Mouse (Mus musculus) liver, embryonic 11.5 days (tissue): ENCODE data around the gene Selenoh. TPM values are rescaled to one million over a fixed set of nuclear protein-coding genes. Genes with fewer than 3 reads are reported as not detected.

ENCODE experiments used
- ATAC-seq: fragments of 200-750 bp; cut with Nextera tagmentation; replicated peaks from 2 replicates; pipeline ENCODE4 v1.8.0; 2017; ENCODE audit warnings: moderate number of reproducible peaks, mild to moderate bottlenecking, moderate TSS enrichment, moderate library complexity; ENCODE audit not compliant: low FRiP score
- DNase-seq: peaks from one replicate; pipeline ENCODE4 v3.0.0-alpha.2; 2017; ENCODE audit warnings: low spot score
- H3K27ac ChIP-seq: fragments of 300-500 bp; sonication (generic); 2 replicates; pipeline ENCODE4 v1.5.1; 2014; ENCODE audit warnings: mild to moderate bottlenecking, low read depth, low read length, control low read depth
- H3K27me3 ChIP-seq: fragments of 300-500 bp; sonication (generic); replicated peaks from 2 replicates; pipeline ENCODE4 v1.6.1; 2014; ENCODE audit warnings: low read length, mixed read lengths; ENCODE audit not compliant: control insufficient read depth, insufficient read depth
- H3K36me3 ChIP-seq: fragments of 300-500 bp; sonication (generic); 2 replicates; pipeline ENCODE4 v1.6.1; 2014; ENCODE audit warnings: mild to moderate bottlenecking, low read length, moderate library complexity, mixed read lengths; ENCODE audit not compliant: control insufficient read depth, insufficient read depth
- H3K4me1 ChIP-seq: fragments of 300-500 bp; sonication (generic); replicated peaks from 2 replicates; pipeline ENCODE4 v1.6.1; 2014; ENCODE audit warnings: low read length, mixed read lengths; ENCODE audit not compliant: control insufficient read depth, insufficient read depth
- H3K4me2 ChIP-seq: fragments of 300-500 bp; sonication (generic); 2 replicates; pipeline ENCODE4 v1.6.1; 2014; ENCODE audit warnings: mild to moderate bottlenecking, control low read depth, moderate library complexity
- H3K4me3 ChIP-seq: fragments of 300-500 bp; sonication (generic); 2 replicates; pipeline ENCODE4 v1.5.1; 2014; ENCODE audit warnings: low read depth, low read length, control low read depth
- H3K9ac ChIP-seq: fragments of 300-500 bp; sonication (generic); 2 replicates; pipeline ENCODE4 v1.6.1; 2014; ENCODE audit warnings: low read depth, low read length, control low read depth
- H3K9me3 ChIP-seq: fragments of 300-500 bp; sonication (generic); 2 replicates; pipeline ENCODE4 v1.6.1; 2016; ENCODE audit warnings: low read length, inconsistent platforms, mixed read lengths; ENCODE audit not compliant: control insufficient read depth
- WGBS: fragments of 180-500 bp; shearing (Covaris S2); extraction: QIAGEN DNeasy Blood & Tissue Kit; methylation state at CpG from one replicate; pipeline ENCODE4 v1.1.7; 2014; 5-methylcytosine and 5-hydroxymethylcytosine counted together
- polyA plus RNA-seq: library from polyadenylated mRNA; unstranded; fragments of >200 nt; fragmentation: Nextera tagmentation; extraction: Ambion mirVana; gene quantifications from 2 replicates; pipeline ENCODE4 v1.2.1, GENCODE M21; 2014

Gene Selenoh
- polyA plus RNA-seq, 1 experiment from 2014 or later = 264 TPM

- H3K36me3 ChIP-seq = peaks cover 3% of the 10 kb centered on the region; the same call in 1 of the 2 replicates
- H3K9ac ChIP-seq = no peak overlapping the region
- no peak overlapping the region for H3K4me2 ChIP-seq
- ATAC-seq (no peak), DNase-seq (no peak)
- H3K4me3 ChIP-seq = no peak overlapping the region
- no peak overlapping the region for H3K27ac ChIP-seq
- H3K27me3 ChIP-seq = no peaks in the 10 kb centered on the region
- H3K9me3 ChIP-seq = no peaks in the 10 kb centered on the region
- WGBS = 57% methylated on average over 3 of the region's 3 CpGs
- peaks cover 13% of the 10 kb centered on the region for H3K4me1 ChIP-seq
Measured at GRCm38 (mm10) chr2:84627036-84627435, 43.5 kb downstream of the Selenoh start.

- no peak overlapping the region for H3K27ac ChIP-seq
- H3K4me3 ChIP-seq = no peak overlapping the region
- peaks cover 13% of the 10 kb centered on the region for H3K4me1 ChIP-seq
- H3K4me2 ChIP-seq = no peak overlapping the region
- DNase-seq (no peak), ATAC-seq (no peak)
- no peak overlapping the region for H3K9ac ChIP-seq
- 78% methylated on average over 7 of the region's 7 CpGs for WGBS
- peaks cover 3% of the 10 kb centered on the region; the same call in 1 of the 2 replicates for H3K36me3 ChIP-seq
- no peaks in the 10 kb centered on the region for H3K9me3 ChIP-seq
- H3K27me3 ChIP-seq = no peaks in the 10 kb centered on the region
Measured at GRCm38 (mm10) chr2:84626366-84626975, 44.1 kb downstream of the Selenoh start.

GRCm38 (mm10) chr2:84624201-84624600 is 46.4 kb downstream of the Selenoh start:
- Histone ChIP-seq H3K36me3 (peaks cover 14% of the 10 kb centered on the region), H3K27ac (no peak overlapping the region), H3K9ac (no peak overlapping the region), H3K4me3 (no peak overlapping the region), H3K9me3 (no peaks in the 10 kb centered on the region), H3K4me2 (no peak overlapping the region), H3K27me3 (no peaks in the 10 kb centered on the region), H3K4me1 (peaks cover 13% of the 10 kb centered on the region)
- no peak for ATAC-seq
- DNase-seq = no peak
- WGBS = 88% methylated on average over 17 of the region's 17 CpGs

GRCm38 (mm10) chr2:84623428-84624119 is 47.0 kb downstream of the Selenoh start:
- Histone ChIP-seq H3K36me3 (peaks cover 14% of the 10 kb centered on the region), H3K27ac (no peak overlapping the region), H3K4me1 (peaks cover 13% of the 10 kb centered on the region), H3K27me3 (no peaks in the 10 kb centered on the region), H3K9me3 (no peaks in the 10 kb centered on the region), H3K4me2 (no peak overlapping the region), H3K9ac (no peak overlapping the region), H3K4me3 (no peak overlapping the region)
- ATAC-seq = no peak
- 61% methylated on average over 3 of the region's 3 CpGs for WGBS
- no peak for DNase-seq

GRCm38 (mm10) chr2:84622668-84623067 is 47.9 kb downstream of the Selenoh start:
- H3K4me2 ChIP-seq = no peak overlapping the region; the same call in 1 of the 2 replicates
- no peak for ATAC-seq
- H3K4me1 ChIP-seq = peaks cover 13% of the 10 kb centered on the region
- no peak overlapping the region for H3K27ac ChIP-seq
- no peak for DNase-seq
- 73% methylated on average over 2 of the region's 2 CpGs for WGBS
- H3K27me3 ChIP-seq = no peaks in the 10 kb centered on the region
- no peak overlapping the region for H3K9ac ChIP-seq
- H3K36me3 ChIP-seq = peaks cover 14% of the 10 kb centered on the region
- H3K9me3 ChIP-seq = no peaks in the 10 kb centered on the region
- H3K4me3 ChIP-seq = no peak overlapping the region

- ATAC-seq = no peak
- Histone ChIP-seq H3K4me1 (peaks cover 11% of the 10 kb centered on the region), H3K4me3 (no peak overlapping the region), H3K9ac (no peak overlapping the region), H3K27ac (no peak overlapping the region), H3K27me3 (no peaks in the 10 kb centered on the region), H3K36me3 (peaks cover 20% of the 10 kb centered on the region), H3K4me2 (no peak overlapping the region), H3K9me3 (no peaks in the 10 kb centered on the region)
- 94% methylated on average over 21 of the region's 21 CpGs for WGBS
- DNase-seq = no peak
Measured at GRCm38 (mm10) chr2:84619646-84620340, 50.8 kb downstream of the Selenoh start.

Other genes with a start within 250 kb of the Selenoh start
- gene Calcrl, start 245.4 kb downstream of the Selenoh start, polyA plus RNA-seq = 30.4 and 37.2 TPM in 2 replicates
- gene Tfpi, start 194.0 kb downstream of the Selenoh start, polyA plus RNA-seq = 40.9 and 41.9 TPM in 2 replicates
- gene Ctnnd1, start 20.0 kb downstream of the Selenoh start, polyA plus RNA-seq = 21.9 and 27.1 TPM in 2 replicates
- gene Btbd18, start 11.7 kb downstream of the Selenoh start, polyA plus RNA-seq = 0.18 and 0.22 TPM in 2 replicates
- not detected in 2 replicates for gene Gm28635, start 7.3 kb upstream of the Selenoh start, polyA plus RNA-seq
- 43.4 and 44.9 TPM in 2 replicates for gene Med19, start 7.6 kb upstream of the Selenoh start, polyA plus RNA-seq
- 115 and 125 TPM in 2 replicates for gene Tmx2, start 8.4 kb upstream of the Selenoh start, polyA plus RNA-seq
- 26.5 and 28.8 TPM in 2 replicates for gene Zdhhc5, start 44.4 kb upstream of the Selenoh start, polyA plus RNA-seq
- 59.3 and 63.4 TPM in 2 replicates for gene Clp1, start 56.6 kb upstream of the Selenoh start, polyA plus RNA-seq
- 11.4 and 14.2 TPM in 2 replicates for gene Ypel4, start 63.3 kb upstream of the Selenoh start, polyA plus RNA-seq
- 2.9 and 3.3 TPM in 2 replicates for gene Gm19426, start 72.9 kb upstream of the Selenoh start, polyA plus RNA-seq
- 38.4 and 43.2 TPM in 2 replicates for gene Serping1, start 104.7 kb upstream of the Selenoh start, polyA plus RNA-seq
- 112 and 114 TPM in 2 replicates for gene Ube2l6, start 128.1 kb upstream of the Selenoh start, polyA plus RNA-seq
- 0.25 TPM in 1 of 2 replicates, not detected in the other for gene Smtnl1, start 151.9 kb upstream of the Selenoh start, polyA plus RNA-seq
- 84.3 and 84.5 TPM in 2 replicates for gene Timm10, start 156.2 kb upstream of the Selenoh start, polyA plus RNA-seq
- gene Slc43a1, start 168.1 kb upstream of the Selenoh start, polyA plus RNA-seq = 83.2 and 101 TPM in 2 replicates
- 0.66 and 1.2 TPM in 2 replicates for gene Rtn4rl2, start 215.9 kb upstream of the Selenoh start, polyA plus RNA-seq